Mouse (Mus musculus): ENCODE measurements around the gene Gcdh. TPM values are rescaled to one million over a fixed set of nuclear protein-coding genes. Genes with fewer than 3 reads are reported as not detected.
A peak's percentile ranks its signal among the peaks of the same experiment; 100 is the strongest.
"Not testable (repeated sequence)": the region's sequence is repeated elsewhere in the genome, so short reads cannot be mapped to it uniquely, and the experiment has no call there.

Gcdh gene
- polyA plus RNA-seq, 2 experiments = 31.4 to 38.9 TPM

- 13% methylated on average over 7 of the region's 7 CpGs for WGBS (ENCODE audit: insufficient replicate concordance)
- peak; percentile 26 for TF ChIP-seq CTCF (IDR thresholded peaks at IDR 0.05; ENCODE audit: low read depth)
- not testable (repeated sequence) for H3K9me3 ChIP-seq (ENCODE audit: control insufficient read depth, low read length); H3K27me3 ChIP-seq (ENCODE audit: control insufficient read depth, insufficient read depth, low read length); DNase-seq (ENCODE audit: low read depth in 3 of 3, low spot score in 3 of 3)
- Histone ChIP-seq H3K27ac (peak overlapping the region; percentile 78), H3K36me3 (replicated peaks; ENCODE audit: control insufficient read depth, insufficient read depth, low read depth) (peaks cover 26% of the 10 kb centered on the region), H3K4me1 (replicated peaks; ENCODE audit: control insufficient read depth in 2 of 2, insufficient read depth in 2 of 2, low read length in 1 of 2) (peaks cover 4 to 22% of the 10 kb centered on the region in 2 experiments), H3K9ac (replicated peaks) (peak overlapping the region; percentile 55), H3K4me2 (ENCODE audit: low read depth) (peak overlapping the region; percentile 81), H3K4me3 (ENCODE audit: insufficient read depth in 1 of 2, low read depth in 2 of 2, low read length in 2 of 2) (peak overlapping the region; percentile 9 to 66; a peak in 3 of 4 replicates)
- ATAC-seq (ENCODE audit: insufficient read depth) = peak; percentile 9
Measured at GRCm38 (mm10) chr8:84907979-84908378, 14.3 kb upstream of the Gcdh start.

GRCm38 (mm10) chr8:84907493-84907892 is 13.8 kb upstream of the Gcdh start:
- WGBS (ENCODE audit: insufficient replicate concordance) = 57% methylated on average over 8 of the region's 8 CpGs
- Histone ChIP-seq H3K9ac (replicated peaks) (no peak overlapping the region), H3K27ac (peak overlapping the region; percentile 20), H3K4me3 (ENCODE audit: insufficient read depth in 1 of 2, low read depth in 2 of 2, low read length in 2 of 2) (no peak overlapping the region), H3K4me1 (replicated peaks; ENCODE audit: control insufficient read depth in 2 of 2, insufficient read depth in 2 of 2, low read length in 1 of 2) (peaks cover 4 to 22% of the 10 kb centered on the region in 2 experiments), H3K4me2 (ENCODE audit: low read depth) (no peak overlapping the region; the same call in 1 of the 2 replicates), H3K27me3 (ENCODE audit: control insufficient read depth, insufficient read depth, low read length) (peaks cover 4% of the 10 kb centered on the region), H3K36me3 (replicated peaks; ENCODE audit: control insufficient read depth, insufficient read depth, low read depth) (peaks cover 26% of the 10 kb centered on the region), H3K9me3 (ENCODE audit: control insufficient read depth, low read length) (no peaks in the 10 kb centered on the region)
- ATAC-seq (ENCODE audit: insufficient read depth) (no peak), DNase-seq (ENCODE audit: low read depth in 3 of 3, low spot score in 3 of 3) (no peak)
- TF ChIP-seq EP300 (IDR thresholded peaks at IDR 0.05; ENCODE audit: low read depth) (no peak), CTCF (IDR thresholded peaks at IDR 0.05; ENCODE audit: low read depth) (no peak)

DNA sequence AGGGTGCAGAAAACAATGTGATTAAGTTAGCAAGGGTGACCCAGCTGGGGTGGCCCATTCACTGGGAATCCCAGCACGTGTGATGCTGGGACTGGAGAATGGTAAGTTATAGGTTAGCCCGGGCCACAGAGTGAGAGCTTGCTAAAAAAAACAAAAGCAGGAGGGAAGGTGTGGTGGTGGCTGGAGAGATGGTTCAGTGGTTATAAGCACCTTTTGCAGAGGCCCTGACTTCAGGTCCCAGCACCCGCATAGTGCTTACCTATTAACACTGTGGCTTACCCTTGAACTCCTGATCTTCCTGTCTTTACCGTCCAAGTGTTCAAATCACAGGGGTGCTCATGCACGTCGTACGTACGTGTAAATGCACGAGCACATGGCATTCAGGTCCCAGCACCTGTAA is 13.3 kb upstream of the Gcdh start:
- ATAC-seq (ENCODE audit: insufficient read depth) = no peak
- Histone ChIP-seq H3K36me3 (replicated peaks; ENCODE audit: control insufficient read depth, insufficient read depth, low read depth) (peaks cover 26% of the 10 kb centered on the region), H3K9ac (replicated peaks) (no peak overlapping the region), H3K9me3 (ENCODE audit: control insufficient read depth, low read length) (no peaks in the 10 kb centered on the region), H3K4me3 (ENCODE audit: insufficient read depth in 1 of 2, low read depth in 2 of 2, low read length in 2 of 2) (no peak overlapping the region), H3K27me3 (ENCODE audit: control insufficient read depth, insufficient read depth, low read length) (no peaks in the 10 kb centered on the region; the same call in 1 of the 2 replicates), H3K27ac (peak overlapping the region; percentile 20), H3K4me1 (replicated peaks; ENCODE audit: control insufficient read depth in 2 of 2, insufficient read depth in 2 of 2, low read length in 1 of 2) (peaks cover 4 to 22% of the 10 kb centered on the region in 2 experiments), H3K4me2 (ENCODE audit: low read depth) (no peak overlapping the region; the same call in 1 of the 2 replicates)
- no peak for DNase-seq (ENCODE audit: low read depth in 3 of 3, low spot score in 3 of 3)
- 0 out of 2 replicates have a peak, but pooled peaks have one; percentile 16 for TF ChIP-seq EP300 (IDR thresholded peaks at IDR 0.05; ENCODE audit: low read depth)
- no peak for TF ChIP-seq CTCF (IDR thresholded peaks at IDR 0.05; ENCODE audit: low read depth)
- 79% methylated on average over 9 of the region's 9 CpGs for WGBS (ENCODE audit: insufficient replicate concordance)

- Histone ChIP-seq H3K9me3 (ENCODE audit: control insufficient read depth, low read length) (no peaks in the 10 kb centered on the region), H3K27ac (no peak overlapping the region), H3K36me3 (replicated peaks; ENCODE audit: control insufficient read depth, insufficient read depth, low read depth) (peaks cover 26% of the 10 kb centered on the region), H3K4me3 (ENCODE audit: insufficient read depth in 1 of 2, low read depth in 2 of 2, low read length in 2 of 2) (peak overlapping the region; percentile 29 to 77; a peak in 3 of 4 replicates), H3K4me1 (replicated peaks; ENCODE audit: control insufficient read depth in 2 of 2, insufficient read depth in 2 of 2, low read length in 1 of 2) (peaks cover 20 to 28% of the 10 kb centered on the region in 2 experiments), H3K4me2 (ENCODE audit: low read depth) (peak overlapping the region; percentile 97), H3K9ac (replicated peaks) (no peak overlapping the region), H3K27me3 (ENCODE audit: control insufficient read depth, insufficient read depth, low read length) (no peaks in the 10 kb centered on the region)
- DNase-seq (ENCODE audit: low read depth in 3 of 3, low spot score in 3 of 3) (no peak), ATAC-seq (ENCODE audit: insufficient read depth) (no peak)
- 90% methylated on average over 7 of the region's 7 CpGs for WGBS (ENCODE audit: insufficient replicate concordance)
- TF ChIP-seq EP300 (IDR thresholded peaks at IDR 0.05; ENCODE audit: low read depth) = no peak
- no peak for TF ChIP-seq CTCF (IDR thresholded peaks at IDR 0.05; ENCODE audit: low read depth)
Measured at GRCm38 (mm10) chr8:84904351-84904750, 10.6 kb upstream of the Gcdh start.

DNA sequence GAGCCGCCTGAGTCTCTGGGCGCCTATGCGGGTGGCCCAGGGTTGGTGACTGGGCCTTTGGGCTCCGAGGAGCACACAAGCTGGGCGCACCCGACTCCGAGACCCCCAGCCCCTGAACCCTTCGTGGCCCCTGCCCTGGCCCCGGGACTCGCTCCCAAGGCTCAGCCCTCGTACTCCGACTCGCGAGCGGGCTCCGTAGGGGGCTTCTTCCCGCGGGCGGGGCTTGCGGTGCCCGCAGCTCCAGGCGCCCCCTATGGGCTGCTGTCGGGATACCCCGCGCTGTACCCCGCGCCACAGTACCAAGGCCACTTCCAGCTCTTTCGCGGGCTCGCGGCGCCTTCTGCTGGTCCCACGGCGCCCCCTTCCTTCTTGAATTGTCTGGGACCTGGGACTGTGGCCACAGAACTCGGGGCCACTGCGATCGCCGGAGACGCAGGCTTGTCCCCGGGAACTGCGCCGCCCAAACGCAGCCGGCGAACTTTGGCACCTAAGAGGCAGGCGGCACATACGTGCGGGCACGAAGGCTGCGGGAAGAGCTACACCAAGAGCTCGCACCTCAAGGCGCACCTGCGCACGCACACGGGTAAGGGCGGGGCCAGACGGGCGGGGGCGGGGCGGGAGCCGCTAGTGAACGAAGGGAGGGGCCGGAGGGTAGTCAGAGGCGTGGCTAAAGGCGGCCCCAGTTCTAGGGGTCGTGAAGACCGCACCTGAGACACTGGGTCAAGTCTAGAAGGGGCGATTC is 9.4 kb upstream of the Gcdh start:
- H3K4me2 ChIP-seq (ENCODE audit: low read depth) = peak overlapping the region; percentile 97
- no peaks in the 10 kb centered on the region for H3K9me3 ChIP-seq (ENCODE audit: control insufficient read depth, low read length)
- peak overlapping the region; percentile 99 for H3K9ac ChIP-seq (replicated peaks)
- DNase-seq (ENCODE audit: low read depth in 3 of 3, low spot score in 3 of 3) = peak; percentile 72 to 78 (median 73)
- H3K36me3 ChIP-seq (replicated peaks; ENCODE audit: control insufficient read depth, insufficient read depth, low read depth) = peaks cover 26% of the 10 kb centered on the region
- TF ChIP-seq CTCF (IDR thresholded peaks at IDR 0.05; ENCODE audit: low read depth) (peak; percentile 91), EP300 (IDR thresholded peaks at IDR 0.05; ENCODE audit: low read depth) (0 out of 2 replicates have a peak, but pooled peaks have one; percentile 36)
- H3K4me3 ChIP-seq (ENCODE audit: insufficient read depth in 1 of 2, low read depth in 2 of 2, low read length in 2 of 2) = peak overlapping the region; percentile 77 to 92
- peak; percentile 69 for ATAC-seq (ENCODE audit: insufficient read depth)
- peaks cover 24 to 30% of the 10 kb centered on the region in 2 experiments for H3K4me1 ChIP-seq (replicated peaks; ENCODE audit: control insufficient read depth in 2 of 2, insufficient read depth in 2 of 2, low read length in 1 of 2)
- no peaks in the 10 kb centered on the region for H3K27me3 ChIP-seq (ENCODE audit: control insufficient read depth, insufficient read depth, low read length)
- peak overlapping the region; percentile 97 for H3K27ac ChIP-seq
- under 1% methylated on average over 68 of the region's 68 CpGs for WGBS (ENCODE audit: insufficient replicate concordance)

Measured in liver, embryonic 14.5 days (tissue).